Mouse (Mus musculus): ENCODE data around the gene Pip5k1c. TPM values are rescaled to one million over a fixed set of nuclear protein-coding genes. Genes with fewer than 3 reads are reported as not detected.

The Pip5k1c gene
- polyA plus RNA-seq, 1 experiment from 2014 or later: 76.4 TPM

DNA sequence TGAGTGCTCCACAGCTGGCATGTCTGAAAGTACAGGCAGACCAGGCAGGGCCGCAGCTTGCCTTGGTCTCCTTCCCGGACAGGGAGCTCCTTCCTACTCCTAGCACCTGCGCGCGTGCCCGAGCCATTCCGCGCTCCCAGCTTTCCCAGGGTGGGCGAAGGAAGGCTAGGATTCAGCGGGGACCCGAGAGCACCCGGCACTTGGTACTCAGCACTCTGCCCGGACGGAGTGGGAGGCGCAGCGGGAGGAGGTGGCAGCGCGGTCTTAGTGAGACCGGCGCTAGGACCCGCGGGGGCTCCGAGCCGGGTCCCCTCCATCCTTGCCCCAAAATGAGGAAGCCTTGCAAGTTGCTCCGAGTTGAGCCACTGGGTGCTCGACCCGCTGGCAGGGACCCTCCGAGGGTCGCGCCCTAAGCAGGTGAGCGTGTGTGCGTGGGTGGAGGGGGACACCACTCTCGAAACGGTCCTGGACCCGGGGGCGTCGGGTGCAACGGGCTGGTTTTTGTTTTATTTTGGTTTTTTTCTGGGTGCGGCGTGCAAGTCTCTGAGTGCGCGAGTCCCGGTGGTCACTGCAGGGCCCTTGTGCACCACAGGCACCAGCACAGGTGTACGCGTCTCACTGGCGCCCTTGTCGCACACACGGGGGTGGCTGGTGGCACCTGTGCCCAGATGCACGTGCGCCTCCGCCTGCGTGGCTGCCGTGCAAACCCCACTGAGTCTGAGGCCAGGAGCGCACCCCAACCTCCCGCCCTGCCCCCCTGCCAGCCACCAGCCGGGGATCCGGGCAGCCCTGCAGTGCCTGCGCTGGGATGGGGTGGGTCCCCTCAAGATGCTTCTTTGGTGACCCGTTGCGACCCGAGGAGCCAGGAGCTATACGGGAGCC lies 35.4 kb upstream of the Pip5k1c start:
- 0 out of 2 replicates have a peak, but pooled peaks cover 3% of the 10 kb centered on the region for H3K9me3 ChIP-seq (replicated peaks; ENCODE audit: control insufficient read depth, low read length)
- H3K4me2 ChIP-seq (ENCODE audit: low read length): peak overlapping the region; percentile 82
- H3K4me3 ChIP-seq (ENCODE audit: low read depth, low read length): peak overlapping the region; percentile 45
- H3K27me3 ChIP-seq (replicated peaks; ENCODE audit: control insufficient read depth, insufficient read depth, low read length): peaks cover 30% of the 10 kb centered on the region
- H3K9ac ChIP-seq (ENCODE audit: low read length): peak overlapping the region; percentile 65
- 1% methylated on average over 62 of the region's 62 CpGs for WGBS
- no peak overlapping the region for H3K27ac ChIP-seq (ENCODE audit: low read depth, low read length)
- peak; percentile 43 for DNase-seq (ENCODE audit: low spot score)
- peaks cover 4% of the 10 kb centered on the region; the same call in 1 of the 2 replicates for H3K36me3 ChIP-seq (ENCODE audit: control insufficient read depth, insufficient read depth, low read length)
- no peak for ATAC-seq
- peaks cover 5% of the 10 kb centered on the region for H3K4me1 ChIP-seq (ENCODE audit: control insufficient read depth, insufficient read depth, low read length)

DNA sequence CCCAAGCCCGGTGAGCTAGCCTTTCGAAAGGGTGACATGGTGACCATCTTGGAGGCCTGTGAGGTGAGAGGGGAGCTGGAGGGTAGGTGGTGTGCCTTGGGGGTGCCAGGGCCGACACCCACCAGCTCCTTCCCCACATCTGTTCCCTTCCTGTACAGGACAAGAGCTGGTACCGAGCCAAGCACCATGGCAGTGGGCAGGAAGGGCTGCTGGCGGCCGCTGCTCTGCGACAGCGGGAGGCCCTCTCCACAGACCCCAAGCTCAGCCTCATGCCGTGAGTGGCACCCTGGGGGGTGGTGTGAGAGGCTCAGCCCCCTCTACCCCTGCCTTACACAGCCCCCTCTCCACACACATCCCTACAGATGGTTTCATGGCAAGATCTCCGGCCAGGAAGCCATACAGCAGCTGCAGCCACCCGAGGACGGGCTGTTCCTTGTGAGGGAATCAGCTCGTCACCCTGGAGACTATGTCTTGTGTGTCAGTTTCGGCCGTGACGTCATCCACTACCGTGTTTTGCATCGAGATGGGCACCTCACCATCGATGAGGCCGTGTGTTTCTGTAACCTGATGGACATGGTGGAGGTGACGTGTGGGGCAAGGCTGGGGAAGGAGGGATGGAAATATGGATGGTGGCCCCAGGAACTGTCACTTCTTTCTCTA lies 33.4 kb upstream of the Pip5k1c start:
- peak; percentile 22 for DNase-seq (ENCODE audit: low spot score)
- Histone ChIP-seq H3K27ac (ENCODE audit: low read depth, low read length) (no peak overlapping the region), H3K27me3 (replicated peaks; ENCODE audit: control insufficient read depth, insufficient read depth, low read length) (peaks cover 26% of the 10 kb centered on the region), H3K4me3 (ENCODE audit: low read depth, low read length) (no peak overlapping the region), H3K9me3 (replicated peaks; ENCODE audit: control insufficient read depth, low read length) (0 out of 2 replicates have a peak, but pooled peaks cover 3% of the 10 kb centered on the region), H3K4me1 (ENCODE audit: control insufficient read depth, insufficient read depth, low read length) (peaks cover 2% of the 10 kb centered on the region; the same call in 1 of the 2 replicates), H3K9ac (ENCODE audit: low read length) (no peak overlapping the region), H3K4me2 (ENCODE audit: low read length) (no peak overlapping the region), H3K36me3 (ENCODE audit: control insufficient read depth, insufficient read depth, low read length) (peaks cover 23% of the 10 kb centered on the region)
- 35% methylated on average over 21 of the region's 21 CpGs for WGBS
- no peak for ATAC-seq

DNA sequence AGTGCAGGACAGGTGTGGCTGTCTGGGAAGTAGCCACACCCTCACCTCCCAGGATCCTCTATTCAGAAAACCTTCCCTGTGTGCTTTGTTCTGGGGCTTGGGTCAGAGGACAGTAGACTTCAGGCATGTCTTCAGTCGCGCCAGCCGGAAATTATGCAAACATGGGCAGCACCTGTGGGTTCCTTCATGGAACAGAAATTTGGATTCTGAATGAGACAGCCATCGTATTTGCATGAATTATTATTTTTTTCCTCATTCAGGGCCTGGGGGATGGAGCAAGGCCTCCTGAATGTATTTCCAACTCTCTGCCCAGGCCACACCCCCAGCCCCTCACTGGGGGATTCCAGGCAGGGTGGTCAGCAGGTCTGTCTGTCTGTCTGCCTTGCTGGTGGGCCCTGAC lies 31.7 kb upstream of the Pip5k1c start:
- Histone ChIP-seq H3K27me3 (replicated peaks; ENCODE audit: control insufficient read depth, insufficient read depth, low read length) (peaks cover 25% of the 10 kb centered on the region), H3K9me3 (replicated peaks; ENCODE audit: control insufficient read depth, low read length) (0 out of 2 replicates have a peak, but pooled peaks cover 3% of the 10 kb centered on the region), H3K36me3 (ENCODE audit: control insufficient read depth, insufficient read depth, low read length) (peaks cover 36% of the 10 kb centered on the region), H3K4me2 (ENCODE audit: low read length) (no peak overlapping the region), H3K4me1 (ENCODE audit: control insufficient read depth, insufficient read depth, low read length) (peaks cover 6% of the 10 kb centered on the region; the same call in 1 of the 2 replicates), H3K9ac (ENCODE audit: low read length) (no peak overlapping the region), H3K4me3 (ENCODE audit: low read depth, low read length) (no peak overlapping the region), H3K27ac (ENCODE audit: low read depth, low read length) (no peak overlapping the region)
- ATAC-seq: no peak
- no peak for DNase-seq (ENCODE audit: low spot score)
- WGBS: 89% methylated on average over 4 of the region's 4 CpGs

DNA sequence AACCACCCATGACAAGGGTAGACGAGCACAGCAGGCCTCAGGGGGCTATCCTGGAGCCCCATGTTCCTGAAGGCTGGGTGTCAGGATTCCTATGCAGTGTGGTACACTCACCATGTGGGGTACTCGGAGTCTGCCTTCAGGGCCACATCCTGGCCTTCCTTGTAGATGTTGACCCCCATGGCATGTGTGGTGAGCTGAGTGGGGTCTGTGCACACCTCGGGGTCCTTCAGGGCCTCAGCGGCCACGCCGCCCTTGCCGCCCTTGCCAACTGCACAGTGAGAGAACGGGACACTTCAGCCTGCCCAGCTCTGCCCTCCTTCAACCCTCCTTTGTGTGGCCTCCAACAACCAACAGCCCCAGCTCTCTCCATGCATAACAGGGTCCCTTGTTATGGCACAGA lies 27.2 kb upstream of the Pip5k1c start:
- DNase-seq (ENCODE audit: low spot score) (no peak), ATAC-seq (no peak)
- peaks cover 10% of the 10 kb centered on the region for H3K4me1 ChIP-seq (ENCODE audit: control insufficient read depth, insufficient read depth, low read length)
- H3K36me3 ChIP-seq (ENCODE audit: control insufficient read depth, insufficient read depth, low read length): peaks cover 36% of the 10 kb centered on the region
- H3K27me3 ChIP-seq (replicated peaks; ENCODE audit: control insufficient read depth, insufficient read depth, low read length): no peaks in the 10 kb centered on the region
- WGBS: 96% methylated on average over 8 of the region's 8 CpGs
- 0 out of 2 replicates have a peak, but pooled peaks cover 3% of the 10 kb centered on the region for H3K9me3 ChIP-seq (replicated peaks; ENCODE audit: control insufficient read depth, low read length)
- H3K4me2 ChIP-seq (ENCODE audit: low read length): peak overlapping the region; percentile 62
- no peak overlapping the region for H3K9ac ChIP-seq (ENCODE audit: low read length)
- no peak overlapping the region for H3K27ac ChIP-seq (ENCODE audit: low read depth, low read length)
- H3K4me3 ChIP-seq (ENCODE audit: low read depth, low read length): 0 out of 2 replicates have a peak overlapping the region, but pooled peaks have one; percentile 60

DNA sequence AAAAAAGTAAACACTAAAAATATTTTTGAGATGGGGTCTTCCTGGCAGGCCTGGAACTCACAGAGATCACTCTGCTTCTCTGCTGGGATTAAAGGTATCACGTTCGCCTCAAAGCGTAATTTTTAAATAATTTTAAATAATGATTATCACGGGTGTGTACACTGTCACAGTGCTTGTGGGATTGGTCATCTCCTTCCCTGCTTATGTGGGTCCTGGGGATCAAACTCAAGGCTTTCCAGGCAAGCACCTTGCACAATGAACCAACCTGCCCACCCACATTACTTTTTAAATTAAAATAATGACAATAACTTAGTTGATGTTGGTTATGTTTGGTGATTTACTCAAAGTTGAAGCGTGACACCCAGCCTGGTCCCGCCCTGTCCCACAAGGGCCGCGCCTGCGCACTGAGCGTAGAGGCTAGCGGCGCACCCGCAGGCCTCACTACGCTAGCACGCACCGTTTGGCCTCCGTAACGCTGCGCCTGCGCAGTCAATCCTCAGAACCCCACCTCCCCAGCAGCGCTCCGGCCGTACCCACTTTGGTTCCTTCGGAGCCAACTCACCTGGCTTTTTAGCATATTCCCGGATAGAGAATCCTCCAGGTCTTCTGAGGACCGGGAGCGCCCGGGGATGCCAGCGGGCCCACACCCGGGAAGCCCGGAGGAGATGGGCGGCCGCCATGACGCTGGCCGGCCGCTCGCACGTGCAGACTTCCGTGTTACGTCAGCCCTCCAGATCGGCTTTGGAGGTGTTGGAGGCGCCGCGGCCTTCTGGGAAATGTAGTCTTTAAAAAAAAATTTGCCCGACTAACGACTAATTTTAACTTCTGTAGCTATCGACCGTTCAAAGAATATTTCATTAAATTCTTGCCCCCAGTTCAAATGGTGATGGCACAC lies 26.3 kb upstream of the Pip5k1c start, which contains the start of the genes Mrpl54 and Apba3:
Gene Mrpl54 (minus strand): TSS at position 724 of the 895 bp plus-strand sequence.
Gene Apba3 (plus strand): TSS at position 750 of the 895 bp plus-strand sequence.
- WGBS: under 1% methylated on average over 48 of the region's 48 CpGs
- peak; percentile 98 for DNase-seq (ENCODE audit: low spot score)
- peak; percentile 95 for ATAC-seq
- peak within 1 kb of the TSS; percentile 62 for H3K4me2 ChIP-seq (ENCODE audit: low read length)
- H3K27ac ChIP-seq (ENCODE audit: low read depth, low read length): peak within 1 kb of the TSS; percentile 77
- H3K4me3 ChIP-seq (ENCODE audit: low read depth, low read length): peak within 1 kb of the TSS; percentile 60
- no peaks in the 10 kb centered on the region for H3K27me3 ChIP-seq (replicated peaks; ENCODE audit: control insufficient read depth, insufficient read depth, low read length)
- H3K4me1 ChIP-seq (ENCODE audit: control insufficient read depth, insufficient read depth, low read length): peaks cover 10% of the 10 kb centered on the region
- no peaks in the 10 kb centered on the region for H3K9me3 ChIP-seq (replicated peaks; ENCODE audit: control insufficient read depth, low read length)
- H3K9ac ChIP-seq (ENCODE audit: low read length): peak within 1 kb of the TSS; percentile 76
- H3K36me3 ChIP-seq (ENCODE audit: control insufficient read depth, insufficient read depth, low read length): peaks cover 42% of the 10 kb centered on the region

DNA sequence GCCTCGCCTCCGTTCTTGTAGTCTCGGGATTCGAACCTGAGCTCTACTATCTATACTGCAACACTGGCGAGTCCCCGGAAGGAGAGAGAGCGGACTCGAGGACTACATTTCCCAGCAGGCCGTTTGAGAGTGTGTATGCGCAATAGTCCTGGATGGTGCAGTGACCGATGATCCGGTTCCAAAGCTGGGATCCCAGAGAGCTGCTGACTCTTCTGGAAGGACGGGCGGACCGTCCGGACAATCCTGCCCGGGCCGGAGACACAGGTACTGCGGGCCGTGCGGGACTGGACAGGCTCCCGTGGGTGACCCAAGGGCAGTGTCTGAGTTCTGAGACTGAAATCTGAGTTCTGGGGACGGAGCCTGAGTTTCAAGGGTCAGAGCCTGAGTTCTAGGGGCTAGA lies 24.7 kb upstream of the Pip5k1c start:
- Histone ChIP-seq H3K36me3 (ENCODE audit: control insufficient read depth, insufficient read depth, low read length) (peaks cover 49% of the 10 kb centered on the region), H3K4me1 (ENCODE audit: control insufficient read depth, insufficient read depth, low read length) (peaks cover 10% of the 10 kb centered on the region), H3K4me3 (ENCODE audit: low read depth, low read length) (peak overlapping the region; percentile 47), H3K9ac (ENCODE audit: low read length) (peak overlapping the region; percentile 76), H3K9me3 (replicated peaks; ENCODE audit: control insufficient read depth, low read length) (no peaks in the 10 kb centered on the region), H3K4me2 (ENCODE audit: low read length) (peak overlapping the region; percentile 57), H3K27me3 (replicated peaks; ENCODE audit: control insufficient read depth, insufficient read depth, low read length) (no peaks in the 10 kb centered on the region), H3K27ac (ENCODE audit: low read depth, low read length) (no peak overlapping the region)
- peak; percentile 42 for ATAC-seq
- WGBS: 4% methylated on average over 23 of the region's 23 CpGs
- DNase-seq (ENCODE audit: low spot score): peak; percentile 93

DNA sequence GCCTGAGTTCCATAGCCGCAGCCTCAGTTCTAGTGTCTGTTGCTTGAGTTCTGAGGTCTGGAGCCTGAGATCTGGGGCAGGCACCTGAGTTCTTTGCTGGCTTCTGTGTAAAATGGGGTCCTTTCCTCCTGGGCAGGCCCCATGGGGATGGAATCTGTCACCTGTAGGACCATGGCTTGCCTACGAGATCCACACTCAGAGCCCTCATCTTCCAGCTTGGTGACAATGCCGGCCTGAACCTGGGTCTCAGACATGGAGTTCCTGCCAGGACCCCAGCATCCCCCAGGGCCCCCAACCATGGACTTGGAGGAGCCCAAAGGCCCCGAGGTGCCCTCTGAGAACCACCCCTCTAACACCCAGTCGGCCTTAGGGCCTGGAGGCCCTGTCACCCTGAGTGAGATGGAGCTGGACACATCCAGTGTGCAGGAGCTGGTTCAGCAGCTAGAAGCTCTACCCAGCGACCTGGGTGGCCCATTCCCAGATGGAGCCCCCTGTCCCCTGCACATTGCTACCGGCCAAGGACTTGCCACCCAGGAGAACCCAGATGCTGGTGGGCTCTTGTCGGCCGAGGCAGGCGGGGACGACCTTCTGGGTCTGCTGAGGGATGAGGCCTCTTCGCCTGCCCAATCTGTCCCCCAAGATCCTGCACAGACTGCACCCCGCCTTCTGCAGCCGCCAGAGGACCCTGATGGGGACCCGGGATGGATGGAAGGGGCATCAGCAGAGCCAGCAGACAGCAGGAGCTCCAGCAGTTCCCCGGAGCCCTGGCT lies 23.9 kb upstream of the Pip5k1c start:
- Histone ChIP-seq H3K4me3 (ENCODE audit: low read depth, low read length) (peak overlapping the region; percentile 47), H3K9ac (ENCODE audit: low read length) (peak overlapping the region; percentile 76), H3K27ac (ENCODE audit: low read depth, low read length) (no peak overlapping the region), H3K4me2 (ENCODE audit: low read length) (peak overlapping the region; percentile 57), H3K27me3 (replicated peaks; ENCODE audit: control insufficient read depth, insufficient read depth, low read length) (no peaks in the 10 kb centered on the region), H3K4me1 (ENCODE audit: control insufficient read depth, insufficient read depth, low read length) (peaks cover 10% of the 10 kb centered on the region), H3K36me3 (ENCODE audit: control insufficient read depth, insufficient read depth, low read length) (peaks cover 50% of the 10 kb centered on the region), H3K9me3 (replicated peaks; ENCODE audit: control insufficient read depth, low read length) (no peaks in the 10 kb centered on the region)
- WGBS: 84% methylated on average over 16 of the region's 16 CpGs
- ATAC-seq: no peak
- DNase-seq (ENCODE audit: low spot score): no peak

Measured in forebrain, embryonic 14.5 days (tissue).